Mouse (Mus musculus): Measurements from ENCODE around the gene Lasp1.

DNA sequence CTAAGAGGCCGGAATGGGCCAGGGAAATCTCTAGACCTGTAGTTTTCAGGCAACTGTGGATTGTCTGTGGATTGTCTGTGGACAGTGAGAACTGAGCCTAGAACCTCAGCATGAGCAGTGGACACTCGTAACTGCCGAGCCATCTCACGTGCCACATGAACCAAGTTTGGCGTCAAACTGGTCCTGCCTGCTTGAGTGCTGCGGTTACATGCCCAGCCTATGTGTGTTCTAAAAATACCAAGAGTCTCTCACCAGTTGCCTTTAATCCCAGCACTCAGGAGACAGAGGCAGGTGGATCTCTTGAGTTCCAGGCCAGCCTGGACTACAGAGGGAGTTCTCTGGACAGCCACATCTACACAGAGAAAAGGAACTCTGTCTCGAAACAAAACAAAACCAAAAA is 30.6 kb downstream of the Lasp1 start:
- TF ChIP-seq CTCF (IDR thresholded peaks at IDR 0.05; ENCODE audit: borderline replicate concordance, control insufficient read depth, extremely low read depth, insufficient read depth, low read length, poor library complexity) (no peak), POLR2A (IDR thresholded peaks at IDR 0.05; ENCODE audit: control insufficient read depth, extremely low read depth, insufficient read depth, low read length, poor library complexity) (no peak)

Measured in thymus, adult 2 months (tissue).